Mouse (Mus musculus) embryonic facial prominence, embryonic 15.5 days (tissue): ENCODE measurements around the gene Gm10392. TPM values are rescaled to one million over a fixed set of nuclear protein-coding genes. Genes with fewer than 3 reads are reported as not detected.

Experiments
- ATAC-seq: fragments of 200-750 bp; cut with Nextera tagmentation; 2 replicates; pipeline ENCODE4 v1.8.0; 2017; ENCODE audit warnings: low read depth, moderate TSS enrichment; ENCODE audit not compliant: insufficient number of reproducible peaks, low FRiP score, low TSS enrichment
- H3K27ac ChIP-seq: fragments of 300-500 bp; sonication (generic); replicated peaks from 2 replicates; pipeline ENCODE4 v1.5.1; 2015; ENCODE audit warnings: mild to moderate bottlenecking, inconsistent platforms
- H3K27me3 ChIP-seq: fragments of 300-500 bp; sonication (generic); 2 replicates; pipeline ENCODE4 v1.6.1; 2015; ENCODE audit warnings: inconsistent platforms
- H3K36me3 ChIP-seq: fragments of 300-500 bp; sonication (generic); 2 replicates; pipeline ENCODE4 v1.6.1; 2015; ENCODE audit warnings: mild to moderate bottlenecking, inconsistent platforms
- H3K4me1 ChIP-seq: fragments of 300-500 bp; sonication (generic); 2 replicates; pipeline ENCODE4 v1.6.1; 2015; ENCODE audit warnings: inconsistent platforms
- H3K4me2 ChIP-seq: fragments of 300-500 bp; sonication (generic); replicated peaks from 2 replicates; pipeline ENCODE4 v1.6.1; 2015; ENCODE audit warnings: mild to moderate bottlenecking, inconsistent platforms
- H3K4me3 ChIP-seq: fragments of 300-500 bp; sonication (generic); replicated peaks from 2 replicates; pipeline ENCODE4 v1.5.1; 2015; ENCODE audit warnings: mild to moderate bottlenecking, inconsistent platforms
- H3K9ac ChIP-seq: fragments of 300-500 bp; sonication (generic); 2 replicates; pipeline ENCODE4 v1.6.1; 2015; ENCODE audit warnings: inconsistent platforms
- H3K9me3 ChIP-seq: fragments of 300-500 bp; sonication (generic); replicated peaks from 2 replicates; pipeline ENCODE4 v1.6.1; 2016; ENCODE audit warnings: inconsistent platforms
- WGBS: fragments of 180-500 bp; shearing (Covaris S2); methylation state at CpG from one replicate; pipeline ENCODE4 v1.1.7; 2015; 5-methylcytosine and 5-hydroxymethylcytosine counted together
- polyA plus RNA-seq: library from polyadenylated mRNA; unstranded; fragments of >200 nt; fragmentation: Nextera tagmentation; extraction: Ambion mirVana; gene quantifications from 2 replicates; pipeline ENCODE4 v1.2.1, GENCODE M21; 2015

The Gm10392 gene
- polyA plus RNA-seq, 1 experiment from 2014 or later = 0.39 TPM

DNA sequence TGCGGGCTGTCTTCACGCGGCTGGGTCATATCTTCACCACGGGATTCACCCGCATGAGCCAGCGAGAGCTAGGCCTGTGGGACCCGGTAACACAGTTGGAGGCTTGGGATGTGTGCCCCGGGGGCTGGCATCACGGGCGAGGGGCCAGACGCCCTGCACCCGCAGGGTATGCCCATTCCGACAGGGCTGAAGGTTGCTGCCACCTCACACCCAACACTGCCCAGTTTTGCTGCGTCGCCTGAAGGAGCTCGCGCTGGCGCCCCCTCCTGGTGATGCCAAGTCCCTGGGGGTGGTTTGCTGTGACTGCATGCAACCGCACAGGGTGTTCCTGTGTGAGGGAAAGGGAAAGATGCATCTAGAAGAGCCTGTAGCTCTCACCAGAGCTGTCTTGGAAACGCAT is 51.2 kb downstream of the Gm10392 start:
- Histone ChIP-seq H3K9me3 (no peaks in the 10 kb centered on the region), H3K36me3 (peaks cover 20% of the 10 kb centered on the region), H3K27ac (no peak overlapping the region), H3K4me3 (peak overlapping the region; percentile 10; the same call in 1 of the 2 replicates), H3K4me2 (peak overlapping the region; percentile 34), H3K27me3 (peaks cover 50% of the 10 kb centered on the region), H3K9ac (no peak overlapping the region), H3K4me1 (peaks cover 20% of the 10 kb centered on the region)
- 13% methylated on average over 20 of the region's 20 CpGs for WGBS
- ATAC-seq = no peak

DNA sequence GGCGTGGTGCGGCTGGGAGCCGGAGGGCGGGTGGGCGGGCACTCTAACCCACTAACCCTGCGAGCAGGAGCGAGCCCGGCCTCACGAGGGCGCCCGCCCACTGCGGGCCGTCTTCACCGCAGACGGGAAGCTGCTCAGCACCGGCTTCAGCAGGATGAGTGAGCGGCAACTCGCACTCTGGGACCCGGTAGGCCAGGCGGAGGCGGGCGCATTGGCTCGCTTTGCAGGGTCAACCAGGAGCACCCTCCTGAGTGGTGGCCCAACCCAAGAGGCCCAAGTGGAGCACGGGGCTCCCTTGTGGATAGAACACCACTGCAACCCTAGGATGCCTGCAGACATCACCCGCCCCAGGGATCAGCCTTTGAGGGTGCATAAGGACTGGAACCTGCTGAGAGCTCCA is 51.8 kb downstream of the Gm10392 start:
- H3K4me2 ChIP-seq = peak overlapping the region; percentile 30
- H3K9ac ChIP-seq = no peak overlapping the region
- H3K27me3 ChIP-seq = peaks cover 55% of the 10 kb centered on the region
- 3% methylated on average over 25 of the region's 25 CpGs for WGBS
- H3K4me1 ChIP-seq = peaks cover 26% of the 10 kb centered on the region
- H3K27ac ChIP-seq = no peak overlapping the region
- peak overlapping the region; percentile 3 for H3K4me3 ChIP-seq
- H3K36me3 ChIP-seq = peaks cover 13% of the 10 kb centered on the region
- H3K9me3 ChIP-seq = no peaks in the 10 kb centered on the region
- no peak for ATAC-seq

Other genes with a start within 250 kb of the Gm10392 start
- 1.6 and 2.4 TPM in 2 replicates for gene Coro6, start 56.8 kb downstream of the Gm10392 start, polyA plus RNA-seq
- 8.9 and 10.4 TPM in 2 replicates for gene Ankrd13b, start 29.5 kb downstream of the Gm10392 start, polyA plus RNA-seq
- gene Git1, start 25.6 kb downstream of the Gm10392 start, polyA plus RNA-seq = 11.7 and 12.5 TPM in 2 replicates
- gene Abhd15, start 4.1 kb downstream of the Gm10392 start, polyA plus RNA-seq = 3.5 and 3.9 TPM in 2 replicates
- 61.8 and 63.9 TPM in 2 replicates for gene Trp53i13, start 3.2 kb downstream of the Gm10392 start, polyA plus RNA-seq
- 13.7 and 15.1 TPM in 2 replicates for gene Taok1, start 88.6 kb upstream of the Gm10392 start, polyA plus RNA-seq
- gene Nufip2, start 167.0 kb upstream of the Gm10392 start, polyA plus RNA-seq = 5.1 and 5.2 TPM in 2 replicates
- gene Cryba1, start 206.1 kb upstream of the Gm10392 start, polyA plus RNA-seq = 6.0 and 7.2 TPM in 2 replicates
- gene Myo18a, start 244.0 kb upstream of the Gm10392 start, polyA plus RNA-seq = 56.3 and 58.9 TPM in 2 replicates